Mouse (Mus musculus) kidney, adult 2 months (tissue): ENCODE results near the gene Gabpb1. TPM values are rescaled to one million over a fixed set of nuclear protein-coding genes. Genes with fewer than 3 reads are reported as not detected.

Source experiments
- DNase-seq: peaks from one replicate; pipeline ENCODE4 v3.0.0; 2021
- H3K27ac ChIP-seq: fragments of 200-500 bp; 2 replicates; pipeline ENCODE4 v1.5.1; 2012; ENCODE audit warnings: low read depth, low read length, control low read depth, inconsistent platforms; ENCODE audit not compliant: insufficient read depth
- H3K27me3 ChIP-seq: fragments of 200-500 bp; replicated peaks from 2 replicates; pipeline ENCODE4 v1.6.1; 2012; ENCODE audit warnings: mild to moderate bottlenecking, moderate library complexity, low read length, inconsistent platforms; ENCODE audit not compliant: control insufficient read depth, insufficient read depth
- H3K36me3 ChIP-seq: fragments of 200-500 bp; 2 replicates; pipeline ENCODE4 v1.6.1; 2012; ENCODE audit warnings: mild to moderate bottlenecking, moderate library complexity, low read length, inconsistent platforms; ENCODE audit not compliant: control insufficient read depth, insufficient read depth
- H3K4me1 ChIP-seq: fragments of 200-500 bp; 2 replicates; pipeline ENCODE4 v1.6.1; 2011; ENCODE audit warnings: low read length; ENCODE audit not compliant: control insufficient read depth, insufficient read depth
- H3K4me3 ChIP-seq: fragments of 200-500 bp; 2 replicates; pipeline ENCODE4 v1.5.1; 2011; ENCODE audit warnings: mild to moderate bottlenecking, low read depth, low read length, control low read depth; ENCODE audit not compliant: insufficient read depth
- CTCF ChIP-seq: fragments of 200-500 bp; conservative IDR thresholded peaks from 2 replicates; pipeline ENCODE4 v1.5.1; 2011; ENCODE audit warnings: low read depth, mild to moderate bottlenecking, control low read depth, low read length, moderate library complexity, mixed read lengths; ENCODE audit not compliant: insufficient read depth, insufficient read length
- POLR2A ChIP-seq: fragments of 200-500 bp; IDR thresholded peaks from one replicate; pipeline ENCODE4 v1.6.1; 2011; ENCODE audit warnings: low read depth, low read length, control low read depth
- WGBS: fragments of 180-500 bp; shearing (Covaris S2); methylation state at CpG from one replicate; pipeline ENCODE4 v1.1.7; 2018; 5-methylcytosine and 5-hydroxymethylcytosine counted together
- polyA plus RNA-seq: library from polyadenylated mRNA; depleted of rRNA; stranded (reverse); fragments of >200 nt; gene quantifications from 2 replicates; pipeline ENCODE4 v1.2.3, GENCODE M21; 2012

The Gabpb1 gene
- polyA plus RNA-seq, 1 experiment = 11.1 TPM

- Histone ChIP-seq H3K4me3 (no peak overlapping the region), H3K4me1 (peaks cover 12% of the 10 kb centered on the region), H3K27ac (peak overlapping the region; percentile 97), H3K36me3 (no peaks in the 10 kb centered on the region), H3K27me3 (no peaks in the 10 kb centered on the region)
- TF ChIP-seq POLR2A (no peak), CTCF (0 out of 2 replicates have a peak, but pooled peaks have one; percentile 0)
- 67% methylated on average over 5 of the region's 5 CpGs for WGBS
- peak; percentile 86 for DNase-seq
These were observed 7.4 kb downstream of the Gabpb1 start for GRCm38 (mm10) chr2:126668621-126669252.

GRCm38 (mm10) chr2:126665984-126666383, 10.2 kb downstream of the Gabpb1 start:
- Histone ChIP-seq H3K27ac (no peak overlapping the region), H3K4me3 (no peak overlapping the region), H3K27me3 (no peaks in the 10 kb centered on the region), H3K4me1 (peaks cover 5% of the 10 kb centered on the region; the same call in 1 of the 2 replicates), H3K36me3 (no peaks in the 10 kb centered on the region)
- TF ChIP-seq POLR2A = no peak
- no peak for TF ChIP-seq CTCF
- no peak for DNase-seq
- 92% methylated on average over 3 of the region's 3 CpGs for WGBS

DNA sequence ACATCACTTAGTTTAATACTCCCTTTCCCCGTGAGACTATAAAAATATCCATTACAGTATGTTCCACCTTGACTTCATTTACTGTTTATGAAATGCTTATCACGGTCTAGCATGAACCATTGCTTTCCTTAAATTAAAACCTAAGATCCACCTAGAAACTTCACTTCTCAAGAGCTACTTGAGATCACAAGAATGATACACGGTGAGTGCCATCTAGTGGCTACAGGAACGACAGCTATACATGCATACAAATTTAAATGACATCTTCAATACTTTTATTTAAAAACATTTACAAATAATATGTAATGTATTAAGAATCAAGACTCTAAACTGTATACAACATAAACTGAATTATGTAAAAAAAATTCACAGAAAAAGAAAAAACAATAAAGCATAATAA, 12.7 kb downstream of the Gabpb1 start:
- no peak overlapping the region for H3K4me3 ChIP-seq
- WGBS = 25% methylated on average over 4 of the region's 4 CpGs
- no peaks in the 10 kb centered on the region for H3K36me3 ChIP-seq
- no peaks in the 10 kb centered on the region for H3K27me3 ChIP-seq
- 0 out of 2 replicates have a peak, but pooled peaks have one; percentile 14 for TF ChIP-seq CTCF
- TF ChIP-seq POLR2A = no peak
- no peak overlapping the region for H3K27ac ChIP-seq
- peaks cover under 1% of the 10 kb centered on the region; the same call in 1 of the 2 replicates for H3K4me1 ChIP-seq
- DNase-seq = peak; percentile 66

DNA sequence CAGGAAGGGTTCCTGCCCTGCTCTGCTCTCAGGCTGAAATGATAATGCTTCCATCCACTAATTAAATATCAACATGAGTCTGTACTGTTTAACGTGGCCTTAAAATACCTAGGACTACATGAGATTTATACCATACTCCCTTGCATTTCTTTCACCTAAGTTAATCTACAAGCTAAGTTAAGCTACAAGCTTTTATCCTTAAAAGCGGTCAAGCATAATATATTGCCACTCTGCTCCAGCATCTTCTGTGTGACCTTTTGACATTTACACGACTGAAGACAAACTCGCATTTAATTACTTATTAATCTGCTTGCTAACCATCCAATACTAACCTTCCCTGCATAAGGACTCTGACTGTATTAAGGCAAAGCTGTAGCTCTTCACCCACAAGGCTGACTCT, 23.2 kb downstream of the Gabpb1 start:
- Histone ChIP-seq H3K27ac (no peak overlapping the region), H3K36me3 (no peaks in the 10 kb centered on the region; the same call in 1 of the 2 replicates), H3K4me3 (no peak overlapping the region), H3K4me1 (peaks cover 5% of the 10 kb centered on the region; the same call in 1 of the 2 replicates), H3K27me3 (no peaks in the 10 kb centered on the region; the same call in 1 of the 2 replicates)
- peak; percentile 85 for DNase-seq
- TF ChIP-seq POLR2A = no peak
- 43% methylated on average over 4 of the region's 4 CpGs for WGBS

GRCm38 (mm10) chr2:126647762-126648161, 28.4 kb downstream of the Gabpb1 start:
- no peaks in the 10 kb centered on the region; the same call in 1 of the 2 replicates for H3K36me3 ChIP-seq
- 91% methylated on average over 3 of the region's 3 CpGs for WGBS

GRCm38 (mm10) chr2:126646461-126646860, 29.7 kb downstream of the Gabpb1 start:
- Histone ChIP-seq H3K4me1 (no peaks in the 10 kb centered on the region), H3K4me3 (no peak overlapping the region), H3K36me3 (no peaks in the 10 kb centered on the region; the same call in none of the 2 replicates), H3K27me3 (no peaks in the 10 kb centered on the region), H3K27ac (no peak overlapping the region)
- WGBS = 91% methylated on average over 5 of the region's 5 CpGs
- TF ChIP-seq POLR2A (no peak), CTCF (no peak)
- DNase-seq = no peak

More at GRCm38 (mm10) chr2:126647762-126648161, 28.4 kb downstream of the Gabpb1 start:
- Histone ChIP-seq H3K27ac (no peak overlapping the region), H3K4me1 (no peaks in the 10 kb centered on the region), H3K27me3 (no peaks in the 10 kb centered on the region), H3K4me3 (no peak overlapping the region)
- DNase-seq = no peak
- TF ChIP-seq CTCF (no peak), POLR2A (no peak)

DNA sequence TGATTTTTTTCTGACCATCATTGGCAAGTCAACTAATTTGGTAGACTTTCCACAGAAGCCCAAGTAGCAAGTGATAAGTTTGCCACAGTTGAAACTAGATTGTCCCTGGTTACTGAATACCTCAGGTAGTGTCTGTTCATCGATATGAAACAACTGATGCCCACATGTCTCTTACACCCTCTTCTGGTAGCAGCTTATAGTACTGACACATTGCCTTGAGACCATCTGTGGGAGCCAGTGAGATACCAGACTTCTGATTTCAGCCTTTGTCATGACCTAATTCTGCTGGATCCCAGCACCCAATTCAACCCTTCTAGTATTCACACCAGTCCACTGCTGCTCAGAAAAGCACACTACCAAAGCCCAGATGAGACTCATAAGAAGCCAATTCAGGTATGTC, 31.4 kb downstream of the Gabpb1 start:
- 59% methylated on average over 1 of the region's 1 CpGs for WGBS
- H3K27ac ChIP-seq = no peak overlapping the region
- no peak for DNase-seq
- no peak for TF ChIP-seq CTCF
- TF ChIP-seq POLR2A = no peak
- H3K27me3 ChIP-seq = no peaks in the 10 kb centered on the region
- peaks cover 2% of the 10 kb centered on the region for H3K36me3 ChIP-seq
- no peak overlapping the region for H3K4me3 ChIP-seq
- no peaks in the 10 kb centered on the region for H3K4me1 ChIP-seq

DNA sequence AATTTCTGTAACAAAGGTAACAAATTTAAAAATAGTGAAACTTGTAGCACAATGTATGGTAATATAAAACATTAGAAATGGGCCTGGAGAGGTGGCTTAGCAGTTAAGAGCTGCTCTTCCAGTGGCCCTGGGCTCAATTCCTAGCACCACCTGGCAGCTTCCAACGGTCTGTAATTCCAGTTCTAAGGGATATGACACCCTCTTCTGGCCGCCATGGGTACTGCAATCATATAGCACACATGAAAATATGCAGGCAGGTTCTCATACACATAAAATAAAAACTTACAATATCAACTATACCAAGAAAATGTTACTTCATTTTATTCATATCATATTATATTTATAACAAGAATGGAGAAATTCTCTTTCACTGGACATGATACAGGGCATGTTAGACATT, 35.8 kb downstream of the Gabpb1 start:
- Histone ChIP-seq H3K27ac (no peak overlapping the region), H3K36me3 (peaks cover 2% of the 10 kb centered on the region), H3K4me3 (no peak overlapping the region), H3K27me3 (no peaks in the 10 kb centered on the region), H3K4me1 (peaks cover 5% of the 10 kb centered on the region; the same call in 1 of the 2 replicates)
- 94% methylated on average over 2 of the region's 2 CpGs for WGBS
- TF ChIP-seq CTCF (no peak), POLR2A (no peak)
- no peak for DNase-seq
